Mouse (Mus musculus) small intestine, adult 2 months (tissue): ENCODE data around the gene Hap1. TPM values are rescaled to one million over a fixed set of nuclear protein-coding genes. Genes with fewer than 3 reads are reported as not detected.
"Not testable (repeated sequence)": the region's sequence is repeated elsewhere in the genome, so short reads cannot be mapped to it uniquely, and the experiment has no call there.

ENCODE experiments used
- H3K27ac ChIP-seq: fragments of 200-500 bp; 2 replicates; pipeline ENCODE4 v1.5.1; 2012; ENCODE audit warnings: low read depth, low read length, control low read depth, inconsistent platforms; ENCODE audit not compliant: insufficient read depth
- H3K27me3 ChIP-seq: fragments of 200-500 bp; 2 replicates; pipeline ENCODE4 v1.6.1; 2012; ENCODE audit warnings: mild to moderate bottlenecking, moderate library complexity, low read length, inconsistent platforms; ENCODE audit not compliant: control insufficient read depth, insufficient read depth
- H3K36me3 ChIP-seq: fragments of 200-500 bp; 2 replicates; pipeline ENCODE4 v1.6.1; 2012; ENCODE audit warnings: mild to moderate bottlenecking, low read length, control low read depth, inconsistent platforms; ENCODE audit not compliant: control insufficient read depth, insufficient read depth
- H3K4me1 ChIP-seq: fragments of 200-500 bp; 2 replicates; pipeline ENCODE4 v1.6.1; 2012; ENCODE audit warnings: low read length, inconsistent platforms, mixed read lengths; ENCODE audit not compliant: control insufficient read depth, insufficient read depth, insufficient read length
- H3K4me3 ChIP-seq: fragments of 200-500 bp; 2 replicates; pipeline ENCODE4 v1.5.1; 2012; ENCODE audit warnings: low read depth, mild to moderate bottlenecking, control low read depth, inconsistent platforms, low read length, moderate library complexity
- CTCF ChIP-seq: fragments of 200-500 bp; IDR thresholded peaks from 2 replicates; pipeline ENCODE4 v1.5.1; 2012; ENCODE audit warnings: low read depth, mild to moderate bottlenecking, control low read depth, inconsistent platforms, low read length, moderate library complexity, mixed read lengths; ENCODE audit not compliant: insufficient replicate concordance, insufficient read length; ENCODE audit errors: extremely low read depth
- POLR2A ChIP-seq: fragments of 200-500 bp; IDR thresholded peaks from 2 replicates; pipeline ENCODE4 v1.6.1; 2012; ENCODE audit warnings: low read depth, mild to moderate bottlenecking, control low read depth, inconsistent platforms, low read length, moderate library complexity
- WGBS: fragments of 180-500 bp; shearing (Covaris S2); methylation state at CpG from one replicate; pipeline ENCODE4 v1.1.7; 2018; 5-methylcytosine and 5-hydroxymethylcytosine counted together
- polyA plus RNA-seq: library from polyadenylated mRNA; depleted of rRNA; stranded (reverse); fragments of >200 nt; gene quantifications from 2 replicates; pipeline ENCODE4 v1.2.3, GENCODE M21; 2012

Hap1 gene
- polyA plus RNA-seq, 1 experiment: 4.6 TPM

DNA sequence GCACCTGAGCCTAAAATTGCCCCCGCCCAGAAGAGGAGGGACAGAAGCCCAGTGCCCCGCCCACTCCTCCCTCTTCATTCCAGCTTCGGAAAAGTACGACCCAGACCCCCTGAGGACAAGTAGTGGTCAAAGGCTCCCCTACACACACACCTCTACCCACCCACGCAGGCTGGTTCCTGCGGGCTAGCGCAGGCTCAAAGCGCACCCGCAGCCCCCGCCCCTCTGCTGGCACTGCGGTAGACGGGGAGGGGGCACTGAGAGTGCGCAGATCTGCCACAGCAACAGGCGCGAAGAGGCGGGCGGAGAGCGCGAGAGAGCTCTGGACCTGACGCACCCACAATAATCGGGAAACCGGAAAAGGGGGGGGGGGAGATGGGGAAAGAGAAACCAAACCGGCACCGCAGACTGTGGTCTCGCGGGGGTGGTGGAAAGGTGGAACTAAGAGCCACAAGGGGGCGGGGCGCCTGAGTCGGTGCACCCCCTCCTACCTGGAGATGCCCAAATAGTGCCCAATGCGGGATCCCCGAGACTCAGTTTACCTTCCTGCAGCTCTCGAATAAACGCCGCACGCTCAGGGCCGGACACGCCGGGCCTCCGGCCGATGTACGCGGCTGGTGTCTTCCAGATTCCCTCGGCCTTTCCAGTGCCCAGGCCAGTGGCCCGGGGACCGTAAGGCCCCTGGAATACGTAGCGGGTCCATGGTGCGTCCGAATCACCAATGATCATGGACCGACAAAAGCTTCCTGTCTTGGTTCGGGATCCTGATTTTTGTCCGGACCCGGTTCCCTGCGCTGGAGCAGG lies 577 bp downstream of the Hap1 start:
- H3K4me3 ChIP-seq: peak overlapping the region; percentile 80
- WGBS: under 1% methylated on average over 54 of the region's 54 CpGs
- peaks cover 27% of the 10 kb centered on the region for H3K27me3 ChIP-seq
- H3K4me1 ChIP-seq: peaks cover 3% of the 10 kb centered on the region
- TF ChIP-seq POLR2A (no peak), CTCF (no peak)
- H3K36me3 ChIP-seq: no peaks in the 10 kb centered on the region
- no peak overlapping the region for H3K27ac ChIP-seq

DNA sequence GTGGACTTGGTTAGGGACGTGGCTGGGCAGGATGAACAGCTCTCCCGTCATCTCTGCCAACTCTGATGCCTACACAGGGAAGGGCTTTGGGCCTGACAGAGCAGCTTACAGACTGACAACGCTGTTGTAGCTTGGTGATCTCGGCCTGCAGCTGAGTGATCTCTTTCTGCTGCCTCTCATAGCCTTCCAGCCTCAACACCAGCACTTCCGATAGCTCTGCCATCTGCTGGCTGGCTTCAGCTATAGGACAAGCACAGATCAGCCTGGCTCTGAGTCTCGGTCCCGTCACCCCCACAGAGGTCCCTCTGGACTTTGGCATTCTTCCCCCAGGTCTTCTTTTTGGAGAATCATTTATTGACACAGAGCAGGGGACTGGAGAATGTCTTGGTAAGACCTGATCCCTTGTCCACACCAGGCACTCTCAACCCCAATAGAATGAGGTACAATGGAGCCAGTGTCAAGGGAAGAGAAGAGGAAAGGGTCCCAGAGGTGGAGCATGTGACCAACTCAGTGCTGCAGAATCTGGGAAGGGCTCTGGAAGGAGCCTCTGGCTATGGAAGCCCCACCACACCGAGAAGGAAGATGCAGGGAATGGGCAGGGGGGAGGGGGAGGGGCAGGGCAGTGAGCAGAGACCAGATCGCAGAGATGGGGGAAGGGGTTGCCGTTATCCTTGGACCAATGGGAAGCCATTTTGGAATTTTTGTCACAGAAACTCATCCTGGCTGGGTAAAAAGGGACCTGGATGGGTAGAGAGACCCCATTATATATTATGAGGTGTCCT lies 3.7 kb downstream of the Hap1 start:
- Histone ChIP-seq H3K36me3 (no peaks in the 10 kb centered on the region), H3K27ac (no peak overlapping the region), H3K4me3 (no peak overlapping the region), H3K4me1 (peaks cover 3% of the 10 kb centered on the region), H3K27me3 (peaks cover 18% of the 10 kb centered on the region)
- TF ChIP-seq POLR2A (no peak), CTCF (peak; percentile 16; the same call in 1 of the 2 replicates)
- 51% methylated on average over 10 of the region's 10 CpGs for WGBS

DNA sequence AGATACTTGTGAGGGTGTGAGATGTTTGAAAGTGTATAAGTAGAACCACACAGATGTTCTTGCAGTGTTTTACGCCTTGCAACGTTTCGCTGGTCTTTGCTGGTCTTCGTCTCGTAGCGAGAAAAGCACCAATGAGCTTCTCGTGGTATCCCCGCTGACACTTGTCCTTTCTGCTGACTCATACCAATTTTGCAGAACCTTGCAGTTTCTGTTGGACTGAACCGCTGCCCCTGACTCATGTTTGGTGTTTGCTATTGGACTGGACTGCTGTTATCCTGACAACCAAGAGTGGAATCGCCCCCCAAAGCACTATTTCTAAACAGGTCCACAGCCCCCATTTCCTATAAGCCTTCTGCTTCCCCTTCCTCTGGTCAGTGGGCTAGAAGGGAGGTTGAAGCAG lies 11.7 kb downstream of the Hap1 start:
- Histone ChIP-seq H3K4me3 (no peak overlapping the region), H3K4me1 (no peaks in the 10 kb centered on the region), H3K36me3 (no peaks in the 10 kb centered on the region), H3K27me3 (no peaks in the 10 kb centered on the region; the same call in 1 of the 2 replicates), H3K27ac (0 out of 2 replicates have a peak overlapping the region, but pooled peaks have one; percentile 11)
- 87% methylated on average over 10 of the region's 10 CpGs for WGBS
- TF ChIP-seq CTCF (no peak), POLR2A (no peak)

DNA sequence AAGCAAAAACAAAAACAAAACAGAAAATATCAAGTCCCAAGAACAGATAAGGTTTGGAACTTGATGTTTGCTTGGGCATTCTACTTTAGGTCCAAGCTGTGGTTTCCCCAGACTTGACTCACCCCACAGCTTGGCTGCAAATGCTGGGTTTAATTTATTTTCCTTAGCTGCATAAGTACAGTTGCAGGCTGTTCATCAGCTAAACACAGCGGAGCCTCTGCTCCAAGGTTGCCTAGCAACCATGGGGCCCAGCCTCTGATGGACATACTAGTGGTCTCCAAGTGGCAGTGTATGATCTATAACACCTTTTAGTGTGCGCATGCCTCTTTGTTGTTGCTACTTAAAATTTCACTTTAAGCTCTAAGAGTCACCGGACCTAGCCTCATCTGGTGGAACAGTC lies 20.2 kb downstream of the Hap1 start:
- no peaks in the 10 kb centered on the region for H3K36me3 ChIP-seq
- H3K27me3 ChIP-seq: no peaks in the 10 kb centered on the region
- H3K4me1 ChIP-seq: no peaks in the 10 kb centered on the region
- no peak overlapping the region for H3K27ac ChIP-seq
- 59% methylated on average over 3 of the region's 3 CpGs for WGBS
- TF ChIP-seq POLR2A (no peak), CTCF (no peak)
- no peak overlapping the region for H3K4me3 ChIP-seq

DNA sequence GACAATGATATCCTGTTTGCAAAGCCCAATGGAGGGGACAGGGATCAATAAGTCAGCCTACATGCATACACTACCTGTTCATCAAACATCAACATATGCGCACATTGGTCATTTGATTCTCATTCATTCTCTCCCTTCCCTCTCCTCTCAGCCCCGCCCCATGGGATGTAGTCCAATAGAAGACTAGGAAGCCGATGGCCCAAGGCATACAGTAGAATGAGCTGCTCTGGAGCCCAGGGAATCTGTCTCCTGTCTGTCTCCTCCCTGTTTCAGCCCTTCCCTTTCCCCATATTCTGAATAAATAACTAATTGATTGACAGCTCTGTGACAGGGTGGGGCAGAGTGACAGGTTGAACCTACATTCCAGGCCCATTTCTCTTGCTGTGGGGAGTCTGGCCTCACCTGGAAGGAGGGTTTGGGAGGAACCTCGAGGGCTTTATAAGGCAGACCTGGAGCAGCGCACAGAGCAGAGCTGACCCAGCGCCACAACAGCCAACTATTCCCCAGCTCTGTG lies 21.9 kb downstream of the Hap1 start, which contains the start of gene Gast:
Gast (plus strand) TSS at position 464 of the 514 bp plus-strand sequence.
- no peaks in the 10 kb centered on the region for H3K4me1 ChIP-seq
- no peak within 1 kb of the TSS for H3K27ac ChIP-seq
- H3K4me3 ChIP-seq: no peak within 1 kb of the TSS
- no peaks in the 10 kb centered on the region for H3K27me3 ChIP-seq
- H3K36me3 ChIP-seq: no peaks in the 10 kb centered on the region
- WGBS: 53% methylated on average over 6 of the region's 6 CpGs
- TF ChIP-seq CTCF (no peak), POLR2A (no peak)

DNA sequence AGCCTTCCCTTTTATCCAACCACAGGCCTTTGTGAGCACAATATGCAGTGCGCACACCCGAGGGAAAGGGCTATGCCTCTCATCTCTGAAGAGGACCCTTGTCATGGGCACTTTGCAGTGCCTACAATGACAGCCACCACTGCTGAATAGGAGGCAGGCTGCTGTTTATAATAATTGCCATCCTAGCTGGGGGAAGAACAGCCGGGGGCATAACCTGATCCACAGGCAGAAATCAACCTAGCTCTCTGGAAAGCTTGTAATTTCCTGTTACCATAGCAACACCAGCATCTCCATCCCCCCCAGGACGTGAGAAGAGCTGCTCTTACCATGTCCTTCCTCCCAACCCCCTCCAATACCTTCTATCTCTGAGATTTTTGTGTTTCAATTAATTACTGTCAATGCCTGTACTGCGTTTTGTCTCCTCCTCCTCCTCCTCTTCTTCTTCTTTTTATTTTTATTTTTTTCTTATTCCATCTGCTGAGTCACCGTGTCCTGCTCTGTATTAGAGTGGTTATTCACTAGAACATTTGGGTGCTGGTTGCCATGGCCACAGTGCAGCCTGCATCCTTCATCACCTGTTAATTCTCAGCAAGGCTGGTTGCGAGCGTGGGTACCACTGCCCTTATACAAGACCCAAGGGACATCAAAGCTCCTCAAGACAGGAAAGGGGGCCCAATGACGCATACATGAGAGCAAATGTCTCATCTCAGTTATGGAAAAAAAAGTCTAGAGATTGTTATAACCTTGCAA lies 23.0 kb downstream of the Hap1 start:
- Histone ChIP-seq H3K4me1 (no peaks in the 10 kb centered on the region), H3K27me3 (no peaks in the 10 kb centered on the region), H3K36me3 (no peaks in the 10 kb centered on the region), H3K27ac (no peak overlapping the region), H3K4me3 (no peak overlapping the region)
- TF ChIP-seq CTCF (no peak), POLR2A (no peak)
- 58% methylated on average over 9 of the region's 9 CpGs for WGBS

DNA sequence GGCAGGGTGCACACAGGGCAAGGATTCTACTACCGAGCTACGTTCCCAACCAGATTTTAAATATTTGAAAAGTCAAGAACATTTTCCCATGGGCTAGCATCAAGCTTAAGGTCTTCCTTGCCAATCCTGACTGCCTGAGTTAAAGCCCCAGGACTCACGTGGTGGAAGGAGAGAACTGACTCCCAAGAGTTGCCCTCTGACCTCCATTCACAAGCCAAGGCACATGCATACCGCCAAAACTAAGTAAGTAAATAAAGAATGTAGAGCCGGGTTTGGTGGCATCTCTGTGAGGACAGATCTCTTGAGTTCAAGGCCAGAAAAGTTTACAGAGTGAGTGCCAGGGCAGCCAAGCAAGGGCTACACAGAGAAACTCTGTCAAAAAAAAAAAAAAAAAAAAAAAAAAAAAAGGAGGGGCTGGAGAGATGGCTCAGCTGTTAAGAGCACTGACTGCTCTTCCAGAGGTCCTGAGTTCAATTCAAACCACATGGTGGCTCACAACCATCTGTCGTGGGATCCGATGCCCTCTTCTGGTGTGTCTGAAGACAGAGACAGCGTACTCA lies 25.0 kb downstream of the Hap1 start:
- not testable (repeated sequence) for H3K36me3 ChIP-seq, H3K4me3 ChIP-seq, H3K4me1 ChIP-seq, H3K27me3 ChIP-seq, H3K27ac ChIP-seq
- WGBS: 47% methylated on average over 8 of the region's 8 CpGs
